Mouse (Mus musculus): ENCODE data around the gene Gpha2.

Gene Gpha2

DNA sequence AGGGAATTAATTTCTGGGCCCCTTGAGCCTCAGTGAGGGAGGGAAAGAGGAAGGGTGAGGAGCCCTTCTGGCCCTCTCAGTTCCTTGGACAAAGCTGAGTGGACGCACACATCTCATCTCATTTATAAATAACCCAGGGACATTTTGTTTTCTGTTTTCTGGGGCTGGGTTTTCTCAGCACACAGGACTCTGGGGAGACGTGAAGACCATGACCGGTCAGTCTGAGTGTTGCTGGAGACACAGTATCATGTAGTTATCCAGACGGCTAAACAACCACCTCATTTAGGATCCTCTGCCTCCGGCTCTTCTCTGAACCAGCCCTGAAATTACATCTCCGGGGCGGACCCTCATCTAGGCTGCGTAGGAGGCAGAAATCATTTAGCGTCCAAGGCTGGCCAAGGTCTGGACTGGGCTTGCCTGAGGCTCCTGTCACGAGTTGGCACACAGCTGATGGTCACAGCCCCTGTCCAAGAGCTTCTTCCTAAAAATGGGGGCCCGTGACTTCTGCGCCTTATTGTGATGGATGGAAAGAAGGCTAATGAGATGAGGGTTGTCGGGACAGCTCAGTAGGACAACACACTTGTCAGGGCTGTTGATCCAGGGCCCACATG lies 47.9 kb downstream of the Gpha2 start:
- no peak for DNase-seq

DNA sequence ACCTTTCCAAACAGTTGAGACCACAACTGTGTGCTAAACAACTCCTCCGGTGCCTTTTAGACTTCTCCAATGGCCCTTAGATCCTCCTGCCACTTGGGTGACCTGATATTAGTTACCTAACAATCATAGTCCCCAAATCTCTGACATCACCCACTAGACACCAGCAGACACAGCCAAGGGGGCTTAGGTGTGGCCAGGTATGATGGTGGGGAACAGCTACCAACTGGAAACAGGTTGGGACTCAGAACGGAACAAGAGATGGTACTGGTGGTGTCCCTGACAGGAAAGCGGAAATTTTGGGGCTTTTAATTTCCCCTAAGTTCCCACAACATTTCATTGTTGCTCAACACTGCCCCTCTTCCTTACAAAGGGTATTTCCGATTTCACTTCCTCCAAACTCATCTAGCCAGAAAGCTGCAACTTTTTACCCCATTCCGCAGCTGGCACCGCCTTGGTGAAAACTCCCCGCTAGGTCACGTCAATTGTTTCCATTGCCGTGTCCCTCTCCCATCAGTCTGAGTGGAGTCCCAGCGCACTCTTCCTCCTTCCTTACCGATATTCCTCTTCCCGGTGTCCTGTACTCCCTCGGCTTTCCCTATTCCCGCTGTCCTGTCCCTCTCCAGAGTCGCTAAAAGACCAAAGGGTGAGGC lies 49.7 kb downstream of the Gpha2 start:
- no peak for DNase-seq

DNA sequence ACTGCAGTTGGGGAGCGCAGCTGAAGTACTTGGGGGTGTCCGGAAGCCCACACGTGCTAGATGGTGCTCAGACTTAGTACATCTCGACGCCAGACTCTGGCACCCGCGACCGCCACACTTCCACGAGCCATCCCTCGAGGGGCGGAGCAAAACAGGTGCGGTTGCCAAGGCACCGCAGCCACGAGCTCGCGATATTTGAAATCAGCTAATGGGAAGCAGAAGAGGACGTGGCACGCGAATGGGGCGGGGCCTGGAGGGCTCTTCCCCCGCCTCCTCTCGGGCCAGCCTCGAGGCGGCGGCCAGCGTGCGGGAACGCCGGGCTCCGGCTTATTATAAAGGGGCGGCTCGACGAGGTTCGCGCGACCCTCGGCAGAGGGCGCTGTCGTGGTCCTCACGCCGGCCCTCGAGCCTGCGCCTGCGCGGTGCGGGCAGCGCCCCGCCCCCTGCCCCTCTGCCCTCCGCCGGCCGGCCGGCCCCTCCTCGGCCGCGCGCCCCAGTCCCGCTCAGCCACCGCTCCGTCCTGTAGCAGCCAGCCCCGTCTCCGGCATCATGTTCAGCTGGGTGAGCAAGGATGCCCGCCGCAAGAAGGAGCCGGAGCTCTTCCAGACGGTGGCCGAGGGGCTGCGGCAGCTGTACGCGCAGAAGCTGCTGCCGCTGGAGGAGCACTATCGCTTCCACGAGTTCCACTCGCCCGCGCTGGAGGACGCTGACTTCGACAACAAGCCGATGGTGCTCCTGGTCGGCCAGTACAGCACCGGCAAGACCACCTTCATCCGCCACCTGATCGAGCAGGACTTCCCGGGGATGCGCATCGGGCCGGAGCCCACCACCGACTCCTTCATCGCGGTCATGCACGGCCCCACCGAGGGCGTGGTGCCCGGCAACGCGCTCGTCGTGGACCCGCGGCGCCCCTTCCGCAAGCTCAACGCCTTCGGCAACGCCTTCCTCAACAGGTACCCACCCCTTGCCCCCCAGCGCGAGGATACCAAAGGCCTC lies 50.5 kb downstream of the Gpha2 start, which contains the start of gene Ehd1:
Ehd1 (plus strand) TSS at position 300 of the 996 bp plus-strand sequence.
- peak; percentile 98 for DNase-seq

All from kidney, postnatal 25 days (tissue).